Mouse (Mus musculus): ENCODE measurements around the gene Rsph3b.
A peak's percentile ranks its signal among the peaks of the same experiment; 100 is the strongest.

Rsph3b gene

DNA sequence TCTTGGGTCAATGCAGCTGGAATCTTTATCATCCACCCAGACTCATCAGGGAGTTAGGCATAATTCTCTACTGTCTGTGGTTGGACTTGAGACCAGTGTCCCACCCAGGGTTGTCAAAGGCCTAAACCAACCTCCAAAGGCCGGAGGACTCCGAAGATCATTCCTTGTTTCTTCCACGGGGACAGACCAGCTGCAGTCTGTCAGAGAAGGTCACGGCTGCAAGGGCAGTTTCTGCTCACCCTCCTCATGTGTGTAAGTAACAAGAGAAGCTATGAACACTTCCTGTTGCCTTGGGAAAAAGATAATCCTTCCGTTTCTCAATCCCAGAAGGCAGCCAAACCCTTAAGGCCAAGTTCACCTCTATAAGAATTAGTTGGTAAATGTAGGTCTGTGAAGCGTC lies 85.0 kb downstream of the Rsph3b start:
- no peak for DNase-seq (ENCODE audit: low spot score)

DNA sequence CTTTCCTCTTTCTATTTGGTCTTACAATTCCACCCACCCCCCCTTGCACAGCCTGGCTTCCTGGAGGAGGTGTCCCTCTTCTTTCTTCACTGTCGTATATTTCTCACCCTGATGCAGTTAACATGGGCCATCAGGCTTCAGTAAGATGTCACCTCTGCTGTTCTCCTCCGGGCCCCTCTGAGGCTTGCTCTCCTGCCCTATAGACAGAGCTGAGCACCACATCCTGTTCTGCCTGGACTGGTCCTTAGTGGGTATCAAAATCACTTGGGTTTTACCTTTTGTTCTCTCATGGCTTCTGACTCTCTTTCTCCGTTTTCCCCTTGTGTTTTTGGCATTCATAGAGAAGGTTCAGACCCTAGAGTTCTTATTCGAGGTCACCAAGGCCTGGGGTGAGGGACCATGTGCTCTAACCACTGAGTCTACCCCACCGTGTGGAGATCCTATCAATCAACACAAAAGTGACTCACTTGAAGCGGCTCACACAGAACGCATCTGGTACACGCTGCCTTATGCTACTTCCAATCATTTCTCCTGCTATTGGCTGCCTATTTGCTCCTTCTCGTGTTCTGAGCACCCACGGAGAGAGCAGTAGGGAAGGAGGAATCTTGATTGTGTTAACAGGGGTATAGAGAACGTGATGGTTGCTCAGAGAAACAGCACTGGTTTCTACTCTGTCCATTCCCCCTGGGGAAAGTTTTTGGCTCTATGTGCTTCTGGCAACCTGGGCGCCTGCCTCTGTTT lies 86.3 kb downstream of the Rsph3b start:
- DNase-seq (ENCODE audit: low spot score): no peak

DNA sequence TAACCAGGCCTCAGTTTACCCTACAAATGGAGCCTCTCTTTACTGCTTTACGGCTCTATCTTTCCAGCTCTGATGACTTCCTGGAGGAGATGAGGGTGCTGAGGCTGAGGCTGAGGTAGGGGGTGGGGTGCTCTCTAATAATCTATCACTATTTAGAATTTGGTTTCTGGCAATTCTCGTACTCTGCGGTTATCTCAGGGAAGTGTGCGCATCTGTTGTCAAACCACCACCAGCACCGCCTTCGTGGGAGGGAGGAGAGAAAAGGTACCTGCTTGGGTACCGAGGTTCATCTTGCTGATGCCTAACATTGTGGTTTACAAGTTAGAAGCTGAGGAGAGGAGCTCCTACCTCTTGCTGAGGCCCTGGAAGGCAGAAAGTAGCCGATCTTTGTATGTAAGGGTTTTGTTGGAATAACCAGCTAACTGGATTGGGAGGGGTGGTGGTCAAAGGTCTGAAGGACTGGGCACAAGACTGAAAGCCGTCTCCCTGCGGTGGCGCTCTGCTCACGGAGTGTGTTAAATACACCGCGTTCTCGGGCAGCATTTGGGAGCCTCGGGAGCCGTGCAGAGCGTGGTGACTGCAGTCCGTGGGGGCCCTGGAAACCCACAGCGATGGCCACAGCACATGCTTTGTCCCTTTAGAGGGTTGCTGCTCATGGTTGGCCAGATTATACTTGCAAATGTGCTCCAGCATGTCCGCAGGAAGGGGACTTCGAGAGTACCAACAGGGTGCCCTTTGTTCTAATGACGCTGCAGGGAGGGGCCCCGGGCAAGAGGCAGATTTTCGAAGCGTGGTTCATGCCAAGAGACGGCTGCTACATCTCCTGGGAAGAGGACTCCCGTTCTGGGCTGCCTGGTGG lies 87.1 kb downstream of the Rsph3b start:
- peak; percentile 38 for DNase-seq (ENCODE audit: low spot score)

DNA sequence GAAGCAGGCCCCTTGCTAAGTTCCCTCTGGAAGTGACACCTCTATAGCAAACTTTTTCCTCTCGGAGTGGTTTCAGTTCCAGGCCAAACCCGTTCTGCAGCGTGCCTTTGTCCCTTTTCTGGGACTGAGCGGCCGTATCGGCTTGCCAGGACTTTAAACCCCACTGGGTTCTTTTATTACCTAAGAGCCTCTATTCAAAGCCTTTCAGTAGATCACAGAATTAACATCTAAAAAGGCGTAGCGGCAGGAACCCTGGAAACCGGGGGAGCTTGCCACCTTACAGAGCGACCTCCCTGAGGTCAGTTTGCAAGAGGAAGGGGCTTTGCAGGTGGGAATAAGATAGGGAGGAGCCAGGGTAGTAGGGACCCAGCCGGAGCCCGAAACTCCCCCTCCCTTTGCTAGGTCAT lies 88.0 kb downstream of the Rsph3b start:
- no peak for DNase-seq (ENCODE audit: low spot score)

DNA sequence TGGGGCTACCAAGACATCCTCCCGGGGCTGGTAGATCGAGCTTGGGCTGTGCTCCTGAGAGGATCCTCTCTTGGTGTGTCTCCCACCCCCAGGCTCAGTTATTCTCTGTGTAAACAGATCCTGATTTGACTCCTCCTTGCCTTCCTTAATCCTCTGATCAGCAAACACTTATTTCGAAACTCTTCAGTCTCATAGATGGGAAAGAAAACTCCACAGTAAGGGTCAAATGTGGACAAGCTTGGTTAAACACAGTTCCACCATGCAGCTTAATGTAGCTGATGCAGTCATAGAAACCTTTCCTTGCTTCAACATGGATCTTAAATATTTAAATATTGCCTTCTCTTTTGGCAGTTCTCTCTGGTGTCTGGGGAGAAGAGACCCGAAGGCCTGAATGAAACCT lies 88.4 kb downstream of the Rsph3b start:
- DNase-seq (ENCODE audit: low spot score): no peak

Data from urinary bladder, postnatal 25 days (tissue).